Mouse (Mus musculus): ENCODE data around the gene Plaur.
A peak's percentile ranks its signal among the peaks of the same experiment; 100 is the strongest.

Gene Plaur

DNA sequence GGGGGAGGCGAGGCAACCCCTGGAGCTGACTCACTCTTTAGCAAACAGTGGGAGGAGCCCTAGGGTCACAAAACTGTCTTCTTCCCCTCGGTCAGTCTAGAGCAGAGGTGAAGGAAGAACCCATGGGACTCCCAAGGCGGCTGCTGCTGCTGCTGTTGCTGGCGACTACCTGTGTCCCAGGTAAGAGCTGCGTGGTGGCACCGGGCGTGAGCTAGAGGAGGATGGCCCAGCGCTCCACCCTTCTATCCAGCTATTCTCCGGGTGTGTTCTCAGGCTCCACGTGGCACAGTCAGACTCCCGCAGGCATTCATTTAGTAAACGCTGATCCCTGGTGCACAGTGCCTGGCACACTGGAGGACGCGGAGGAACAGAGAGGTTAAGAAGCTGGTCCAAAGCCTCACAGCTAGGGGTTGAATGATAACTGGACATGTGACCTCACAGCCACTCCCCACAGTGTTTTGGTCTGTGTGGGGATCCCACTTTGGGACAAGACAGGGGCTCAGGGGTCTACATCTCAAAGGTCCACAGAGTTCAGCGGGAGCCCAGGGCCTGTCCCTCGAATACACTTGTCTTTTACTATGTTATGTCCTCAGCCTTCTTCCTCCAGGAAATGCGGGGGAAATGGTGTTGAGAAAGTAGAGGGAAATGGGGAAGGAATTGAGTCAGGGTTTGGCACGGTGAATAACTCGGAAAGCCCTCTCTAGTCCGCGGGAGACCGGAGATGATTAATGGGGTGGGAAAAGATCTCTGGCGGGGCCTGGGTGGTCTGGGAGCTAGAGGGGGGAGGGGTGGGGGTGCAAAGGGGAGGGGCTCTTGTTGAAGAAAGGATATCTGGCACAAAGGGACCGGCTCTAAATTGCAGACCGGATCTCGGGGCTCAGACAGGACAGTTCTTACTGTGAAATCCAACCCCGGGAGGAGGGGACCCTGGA is at the start of gene Plaur:
Gene Plaur (plus strand): TSS at position 97 of the 932 bp plus-strand sequence.
- peak; percentile 51 for DNase-seq (ENCODE audit: extremely low spot score)

DNA sequence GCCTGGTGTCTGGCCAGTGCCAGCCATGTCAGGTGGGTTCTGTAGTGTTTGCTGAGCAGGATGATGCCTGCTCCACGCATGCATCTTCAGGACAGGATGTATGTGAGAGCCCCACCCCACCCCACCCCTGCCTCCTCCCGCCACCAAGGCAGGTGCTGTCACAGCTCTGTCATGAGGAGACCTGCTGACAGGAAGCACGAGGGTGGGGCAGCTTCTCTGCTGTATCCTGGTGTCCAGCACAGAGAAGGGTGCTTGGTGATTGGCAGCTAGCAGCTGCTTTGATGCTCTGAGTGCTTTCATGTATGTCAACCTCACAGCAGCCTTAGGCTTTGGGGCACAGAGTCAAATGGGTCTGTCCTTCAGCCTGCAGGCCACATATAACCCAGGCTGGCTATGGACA is 48.7 kb upstream of the Plaur start:
- no peak for DNase-seq (ENCODE audit: extremely low spot score)

DNA sequence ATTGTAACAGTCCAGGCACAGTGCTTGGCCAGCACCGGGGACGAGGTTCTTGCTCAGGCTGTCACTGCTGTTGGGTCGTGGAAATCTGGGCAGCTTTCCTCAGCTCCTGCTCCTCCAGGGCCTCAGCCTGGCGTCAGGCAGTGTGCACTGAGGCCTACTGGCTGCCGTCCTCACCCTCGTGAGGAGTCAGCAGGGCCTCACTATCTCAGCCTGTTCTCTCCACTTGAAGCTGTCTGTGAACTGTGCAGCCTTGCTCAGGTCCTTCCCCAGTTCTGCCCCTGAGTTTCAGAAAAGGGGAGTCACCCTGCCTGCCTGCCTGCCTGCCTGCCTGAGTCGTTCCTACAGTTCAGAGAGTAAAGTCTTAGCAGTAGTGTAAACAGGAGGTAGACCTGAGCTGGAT is 47.0 kb upstream of the Plaur start:
- DNase-seq (ENCODE audit: extremely low spot score), result no peak

DNA sequence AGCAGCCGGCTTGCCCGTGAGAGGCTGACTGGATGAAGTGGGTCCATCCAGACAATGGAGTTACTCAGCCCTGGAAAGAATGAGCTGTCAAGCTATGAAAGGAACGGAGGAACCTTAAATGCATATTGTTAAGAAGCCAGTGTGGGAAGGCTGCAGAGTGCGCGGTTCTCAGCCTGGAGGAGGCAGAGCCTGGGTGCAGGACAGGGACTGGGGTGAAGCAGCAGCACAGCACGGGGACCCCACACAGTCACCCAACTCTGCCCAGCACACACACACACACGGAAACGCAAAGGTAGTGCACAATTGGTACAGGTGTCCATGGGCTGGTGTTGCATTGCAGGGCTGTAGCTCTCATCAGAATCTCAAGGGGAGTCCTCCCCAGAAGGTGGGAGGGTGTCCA is 42.7 kb upstream of the Plaur start:
- DNase-seq (ENCODE audit: extremely low spot score), result no peak

DNA sequence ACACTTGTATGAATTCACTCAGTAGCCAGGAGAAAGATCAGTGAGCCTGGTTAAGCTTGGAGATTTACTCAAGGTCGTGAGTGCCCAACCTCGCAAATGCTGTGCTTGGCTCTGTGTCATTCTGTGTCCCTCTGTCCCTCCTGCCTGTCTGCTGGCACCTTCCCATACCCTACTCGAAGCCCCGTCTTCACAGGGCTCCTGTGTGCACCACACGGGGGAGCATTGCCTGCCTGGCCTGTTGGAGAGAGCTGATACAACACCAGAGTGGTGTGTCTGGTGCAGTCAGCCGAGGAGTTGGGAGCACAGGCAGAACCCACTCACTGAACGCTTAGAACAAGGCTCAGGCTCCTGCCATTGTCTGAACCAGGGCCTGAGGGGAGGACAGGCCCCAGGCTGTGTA is 40.6 kb upstream of the Plaur start:
- no peak for DNase-seq (ENCODE audit: extremely low spot score)

DNA sequence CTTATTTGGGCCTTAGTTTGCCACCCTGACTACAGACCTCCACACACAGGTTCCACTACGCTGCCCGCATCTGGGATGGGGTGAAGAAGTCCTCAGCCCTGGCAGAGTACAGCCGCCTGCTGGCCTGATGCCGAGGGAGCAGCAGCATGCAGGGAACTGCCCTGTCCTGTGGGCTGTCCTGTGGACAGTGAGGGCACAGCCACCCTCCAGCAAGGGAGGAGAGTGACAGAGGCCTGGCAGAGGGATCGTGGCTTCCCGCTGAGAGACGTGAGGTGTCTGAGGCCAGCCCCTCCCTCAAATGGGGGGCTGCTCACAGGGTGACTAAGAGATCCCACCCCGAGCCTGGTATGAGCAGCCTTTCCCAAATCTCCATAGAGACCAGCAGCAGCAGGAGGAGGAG is 40.0 kb upstream of the Plaur start:
- no peak for DNase-seq (ENCODE audit: extremely low spot score)

DNA sequence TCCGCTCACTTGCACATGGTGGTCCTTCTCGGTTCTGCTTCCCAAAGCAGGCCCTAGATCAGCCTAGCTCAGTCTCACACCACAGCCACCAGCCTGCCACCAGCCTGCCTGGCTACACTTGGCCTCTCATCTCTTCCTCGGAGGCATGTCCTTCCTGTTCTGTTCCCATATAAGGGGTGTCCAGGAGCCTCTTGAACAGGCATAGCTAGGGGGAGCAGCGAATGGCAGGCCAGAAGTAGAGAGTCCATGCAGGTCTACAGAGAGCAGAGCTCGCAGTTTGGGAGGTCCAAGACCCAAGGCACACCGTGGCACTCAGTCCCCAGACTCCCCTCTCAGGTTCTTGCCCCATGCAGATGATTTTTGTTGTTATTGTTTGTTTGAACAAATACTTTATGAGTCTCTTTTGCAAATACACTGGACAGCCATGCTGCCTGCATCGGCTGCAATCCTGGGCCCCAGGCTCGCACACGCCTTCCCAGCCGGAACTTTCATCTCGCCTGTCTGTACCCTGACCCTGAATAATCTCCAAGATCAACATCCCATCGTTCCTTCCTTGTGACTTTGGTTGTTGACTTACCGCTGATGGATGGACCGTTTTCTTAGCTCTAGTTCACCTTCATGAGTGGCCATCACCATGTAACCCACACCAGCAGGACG is 39.0 kb upstream of the Plaur start:
- DNase-seq (ENCODE audit: extremely low spot score), result no peak

DNA sequence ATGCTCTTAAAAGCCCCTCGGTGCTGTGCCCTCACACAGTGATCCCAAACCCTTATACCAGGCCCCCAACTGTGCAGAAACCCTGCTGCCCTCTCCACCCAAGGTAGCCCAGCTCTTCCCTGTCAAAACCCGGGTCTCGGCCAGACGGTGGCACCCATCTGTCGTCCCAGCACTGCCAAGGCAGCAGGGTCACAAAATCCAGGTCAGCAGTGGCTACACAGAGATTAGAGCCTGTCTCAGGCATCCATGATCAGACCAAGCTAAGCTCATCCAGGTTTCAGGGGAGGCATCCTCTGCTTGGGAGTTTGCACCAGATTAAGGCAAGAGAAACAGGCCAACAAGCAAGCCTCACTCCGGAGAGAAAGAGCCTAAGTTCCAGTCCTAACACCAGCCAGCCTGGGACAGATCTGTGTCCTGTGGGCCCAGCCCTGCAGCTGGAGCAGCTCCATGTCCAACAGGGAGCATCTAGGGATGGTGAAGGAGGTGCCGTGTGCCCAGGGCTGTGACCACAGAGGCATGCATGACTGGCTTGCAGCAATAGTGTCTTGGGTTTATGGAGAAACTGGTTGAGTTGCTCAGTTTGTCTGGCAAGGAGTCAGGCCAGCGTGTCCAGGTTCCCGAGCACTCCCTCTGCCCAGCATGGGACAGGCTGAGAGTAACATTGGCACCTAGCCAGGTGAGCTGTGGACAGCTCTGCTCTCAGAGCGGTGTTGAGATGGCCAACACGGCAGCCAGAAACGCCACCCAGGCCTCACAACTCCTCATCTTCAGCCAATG is 38.1 kb upstream of the Plaur start:
- no peak for DNase-seq (ENCODE audit: extremely low spot score)

DNA sequence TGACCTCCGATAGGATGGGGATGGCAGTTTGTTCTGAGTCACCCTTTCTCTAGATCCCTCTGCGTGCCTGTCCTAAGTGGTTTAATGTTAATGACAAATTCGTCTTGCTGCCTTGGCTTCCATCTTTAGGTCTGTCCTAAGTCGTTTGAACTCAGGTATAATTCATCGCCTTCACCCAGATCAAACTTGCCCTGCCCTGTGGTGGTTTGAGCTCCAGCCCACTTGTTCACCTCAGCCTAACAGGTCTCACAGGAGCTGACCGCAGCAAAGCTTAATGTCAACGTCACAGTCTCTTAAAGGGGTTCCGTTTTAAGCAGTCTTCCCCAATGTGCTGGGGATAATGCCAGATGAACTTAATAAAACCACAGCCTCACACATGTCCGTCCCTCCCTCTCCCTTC is 36.4 kb upstream of the Plaur start:
- no peak for DNase-seq (ENCODE audit: extremely low spot score)

DNA sequence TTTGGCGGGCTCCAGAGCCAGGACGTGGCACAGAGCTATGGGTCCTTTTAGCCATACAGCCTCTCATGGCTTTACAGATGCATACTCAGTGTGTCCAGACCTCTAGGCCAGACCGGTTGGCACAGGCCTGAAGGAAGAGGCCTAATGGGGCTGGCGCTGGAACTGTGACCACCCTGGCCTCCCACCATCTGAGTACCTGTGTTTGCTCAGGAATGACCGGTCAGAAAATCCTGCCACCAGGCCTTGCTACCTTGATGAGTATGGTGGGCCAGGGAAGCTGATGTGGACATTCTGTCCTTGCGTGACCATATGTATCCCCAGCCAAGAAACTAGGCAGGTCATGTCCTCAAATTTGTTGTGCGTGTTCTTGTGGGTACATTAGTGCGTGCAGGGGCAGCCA is 35.1 kb upstream of the Plaur start:
- DNase-seq (ENCODE audit: extremely low spot score), result no peak

DNA sequence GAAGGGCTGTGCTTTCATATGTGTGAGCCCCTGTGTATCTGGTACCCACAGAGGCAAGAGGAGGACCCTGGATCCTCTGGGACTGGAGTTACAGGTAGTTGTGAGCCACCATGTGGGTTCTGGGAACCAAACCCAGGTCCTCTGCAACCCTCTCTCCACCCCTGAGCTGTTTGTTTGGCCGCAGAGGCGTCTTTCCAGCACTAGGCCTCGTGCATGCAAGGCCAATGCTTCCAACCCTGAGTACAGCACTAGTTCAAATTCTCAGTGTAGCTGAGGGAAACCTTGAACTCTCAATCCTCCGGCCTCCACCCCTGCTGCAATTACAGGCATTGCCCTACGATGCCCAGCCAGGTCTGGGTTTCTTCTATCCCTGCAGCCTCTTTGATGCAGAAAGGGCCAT is 33.6 kb upstream of the Plaur start:
- DNase-seq (ENCODE audit: extremely low spot score), result no peak

DNA sequence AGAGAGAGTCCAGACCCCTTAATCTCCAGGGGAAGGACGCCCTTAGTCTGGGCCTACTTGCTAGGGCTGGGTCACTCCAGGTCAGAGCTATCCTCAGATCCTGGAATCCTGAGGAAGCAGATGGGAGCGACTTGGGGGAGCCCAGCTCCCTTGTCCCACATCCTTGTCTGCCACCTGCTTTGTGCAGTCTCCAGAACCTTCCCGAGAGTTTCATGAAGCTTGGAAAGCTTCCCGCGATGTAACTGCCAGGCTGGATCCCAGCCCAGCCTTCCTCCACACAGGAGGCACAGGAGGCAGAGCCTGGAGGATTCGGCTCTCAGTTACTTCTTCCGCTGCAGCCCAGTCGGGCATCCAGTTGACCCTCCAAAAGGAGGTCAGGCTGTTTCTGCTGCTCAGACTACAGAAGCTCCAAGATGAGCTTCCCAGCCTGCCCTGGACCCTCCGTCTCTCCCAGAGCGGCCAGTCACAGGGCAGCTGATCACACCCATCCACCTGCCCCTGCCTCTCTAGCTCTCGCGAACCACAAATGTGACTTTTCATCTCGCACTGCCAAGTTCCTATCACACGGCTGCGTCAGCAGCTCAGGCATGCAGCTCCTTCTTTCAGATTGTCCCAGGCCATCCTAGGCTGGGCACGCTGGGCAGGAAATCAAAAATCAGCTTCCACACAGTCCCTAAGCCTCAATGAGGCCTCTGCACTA is 32.7 kb upstream of the Plaur start:
- no peak for DNase-seq (ENCODE audit: extremely low spot score)

DNA sequence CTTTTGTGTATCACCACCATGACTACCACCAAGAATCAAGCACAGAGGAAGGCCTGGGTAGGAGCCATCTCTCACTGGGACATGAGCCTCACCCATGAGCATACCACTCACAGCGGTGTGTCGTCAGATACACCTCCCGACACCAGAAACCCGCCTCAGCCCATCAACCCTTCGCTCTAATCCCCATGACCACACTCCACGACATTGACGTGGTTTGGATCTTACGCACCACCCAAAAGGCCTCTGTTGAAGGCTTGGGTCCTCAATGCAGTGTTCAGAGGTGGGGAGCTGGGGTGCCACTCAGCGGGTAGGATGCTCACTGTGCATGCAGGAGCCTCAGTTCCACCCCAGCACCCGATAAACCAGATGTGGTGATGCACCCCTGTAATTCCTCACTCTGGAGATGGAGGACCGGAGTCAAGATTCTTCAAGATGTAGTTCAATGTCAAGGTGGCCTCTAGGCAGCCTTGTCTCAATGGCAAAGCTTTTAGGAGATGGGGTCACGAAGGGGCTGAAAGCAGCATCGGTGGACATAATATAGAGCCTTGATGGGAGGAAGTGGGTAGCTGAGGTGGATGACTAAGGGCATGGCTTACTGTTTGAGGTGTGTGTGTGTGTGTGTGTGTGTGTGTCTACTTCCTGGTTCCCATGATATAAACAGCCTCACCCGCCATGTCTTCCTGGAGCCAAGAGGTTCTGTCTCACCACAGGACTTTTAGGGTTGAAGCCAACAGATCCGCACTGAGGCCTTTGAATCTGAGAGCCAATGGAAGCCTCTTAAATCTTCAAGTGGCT is 31.5 kb upstream of the Plaur start:
- no peak for DNase-seq (ENCODE audit: extremely low spot score)

DNA sequence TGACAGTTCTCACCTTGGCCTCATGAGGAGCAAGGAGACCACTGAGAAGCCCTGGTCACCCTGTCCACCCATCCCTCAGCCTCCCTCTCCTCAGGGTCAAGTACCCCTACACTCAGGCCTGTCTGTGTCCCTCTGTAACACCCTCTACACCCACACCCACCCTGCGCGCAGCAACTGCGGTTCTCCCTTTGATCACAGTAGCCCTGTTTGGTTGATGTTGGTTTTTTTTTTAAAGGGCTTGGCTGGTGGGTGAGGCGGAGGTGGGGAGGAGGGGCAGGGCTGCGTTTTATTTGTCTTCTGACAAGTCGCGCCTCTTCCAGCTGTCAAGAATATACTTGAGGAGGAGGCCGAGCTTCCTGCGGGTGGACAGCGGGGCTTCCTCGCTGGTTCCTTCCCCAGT is 30.6 kb upstream of the Plaur start:
- no peak for DNase-seq (ENCODE audit: extremely low spot score)

DNA sequence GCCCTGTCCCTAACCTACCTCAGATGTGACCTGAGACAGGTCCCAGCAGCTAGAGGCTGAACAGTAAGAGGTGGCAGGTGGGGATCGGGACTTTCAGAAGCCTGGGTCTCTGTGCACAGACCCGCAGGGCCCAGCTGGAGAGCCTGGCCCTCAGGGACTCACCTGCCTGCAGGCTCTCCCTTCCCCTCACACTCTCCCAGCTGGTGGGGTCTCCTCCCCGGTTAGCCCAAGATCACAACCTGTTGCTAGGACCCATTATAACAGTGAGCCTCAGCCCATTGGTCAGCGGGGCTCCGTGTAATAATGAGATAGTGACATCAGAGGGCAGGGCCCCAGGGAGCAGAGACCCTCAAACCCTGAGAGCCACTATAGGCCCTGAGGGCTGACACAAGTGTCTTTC is 27.0 kb upstream of the Plaur start:
- no peak for DNase-seq (ENCODE audit: extremely low spot score)

DNA sequence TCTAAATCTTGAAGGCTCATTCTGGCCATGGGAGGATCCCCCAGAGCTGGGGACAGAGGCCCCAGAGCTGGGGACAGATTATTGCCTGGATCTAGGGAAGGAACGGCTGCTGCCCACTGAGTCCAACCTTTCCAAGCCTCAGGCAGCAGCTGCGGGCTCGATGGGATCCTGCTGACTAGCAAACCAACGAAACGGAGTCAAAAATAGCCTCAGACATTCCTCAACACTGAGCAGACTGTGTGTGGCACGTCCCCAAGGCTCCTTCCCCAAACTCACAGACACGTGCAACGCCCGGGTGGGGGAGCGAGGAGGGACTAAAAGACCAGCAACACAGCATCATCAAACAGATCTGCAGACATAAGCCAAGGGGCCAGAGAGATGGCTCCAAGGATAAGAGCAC is 24.3 kb upstream of the Plaur start:
- DNase-seq (ENCODE audit: extremely low spot score), result no peak

DNA sequence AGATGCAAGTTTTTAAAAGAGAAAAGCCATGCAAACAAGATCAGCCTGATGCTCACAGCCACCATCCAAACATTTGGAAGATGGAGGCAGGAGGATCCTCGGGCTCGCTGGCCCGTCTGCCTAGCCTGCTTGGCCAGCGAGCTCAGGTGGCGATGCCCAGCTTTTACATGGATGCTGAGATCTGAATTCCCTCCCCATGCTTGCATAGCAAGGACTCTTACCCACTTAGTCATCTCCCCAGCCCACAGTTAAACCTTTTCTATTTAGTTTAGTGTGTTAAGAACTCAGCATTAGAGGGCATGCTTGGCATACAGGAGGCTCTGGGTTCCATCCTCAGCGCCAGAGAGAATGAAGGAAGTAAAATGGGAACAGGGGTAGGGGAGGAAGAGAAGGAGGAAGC is 23.1 kb upstream of the Plaur start:
- DNase-seq (ENCODE audit: extremely low spot score), result no peak

DNA sequence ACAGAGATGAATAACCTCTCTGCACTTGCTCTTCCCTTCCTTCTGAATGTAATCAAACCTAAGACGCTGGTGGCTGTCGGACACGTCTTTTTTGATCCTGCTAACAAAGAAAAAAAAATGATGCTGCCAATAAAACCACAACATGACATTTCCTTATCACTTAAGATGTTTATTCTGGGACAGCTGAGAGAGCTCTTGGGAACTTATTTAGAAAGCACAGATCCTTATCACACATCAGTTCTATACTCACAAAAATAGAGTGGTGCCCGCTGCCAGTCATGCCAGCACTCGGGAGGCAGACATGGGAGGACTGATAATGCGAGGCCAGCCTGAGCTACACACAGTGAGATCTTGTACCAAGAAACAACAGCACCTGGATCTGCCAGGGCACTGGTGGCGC is 22.4 kb upstream of the Plaur start:
- DNase-seq (ENCODE audit: extremely low spot score), result no peak

DNA sequence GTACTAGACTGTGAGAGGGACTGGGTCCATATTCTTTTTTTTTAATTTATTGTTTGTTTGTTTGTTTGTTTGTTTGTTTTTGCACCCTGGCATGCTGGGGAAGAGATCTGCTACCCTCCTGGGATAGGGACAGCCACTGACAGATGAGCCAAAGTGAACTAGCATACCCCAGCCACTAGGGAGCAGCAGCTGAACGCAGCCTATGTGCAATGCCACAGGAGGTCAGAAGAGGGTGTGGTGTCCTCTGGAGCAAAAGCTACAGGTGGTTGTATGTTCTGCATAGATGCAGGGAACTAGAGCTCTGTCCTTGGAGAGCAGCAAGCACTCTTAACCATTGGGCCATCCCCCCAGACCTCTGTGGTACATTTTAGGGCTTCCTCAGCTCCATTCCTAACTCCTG is 20.5 kb upstream of the Plaur start:
- DNase-seq (ENCODE audit: extremely low spot score), result peak; percentile 45

DNA sequence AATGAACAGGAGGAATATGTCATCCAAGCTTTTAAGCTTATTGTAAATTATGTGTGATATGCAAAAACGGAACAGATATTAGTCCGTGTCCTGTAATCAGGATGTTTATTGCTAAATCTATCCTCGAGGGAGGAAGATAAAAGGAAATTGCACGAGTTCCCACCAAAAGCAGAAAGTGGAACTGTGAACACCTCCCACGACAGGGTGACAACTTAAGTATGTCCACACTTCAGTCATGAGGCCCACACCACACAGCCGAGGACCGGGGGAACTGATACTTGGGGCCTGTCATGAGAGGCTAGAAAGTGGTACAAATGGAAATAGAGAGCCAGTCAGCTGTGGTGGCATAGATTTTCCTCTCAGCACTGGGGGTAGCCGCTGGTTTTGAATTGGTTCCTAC is 20.0 kb upstream of the Plaur start:
- no peak for DNase-seq (ENCODE audit: extremely low spot score)

DNA sequence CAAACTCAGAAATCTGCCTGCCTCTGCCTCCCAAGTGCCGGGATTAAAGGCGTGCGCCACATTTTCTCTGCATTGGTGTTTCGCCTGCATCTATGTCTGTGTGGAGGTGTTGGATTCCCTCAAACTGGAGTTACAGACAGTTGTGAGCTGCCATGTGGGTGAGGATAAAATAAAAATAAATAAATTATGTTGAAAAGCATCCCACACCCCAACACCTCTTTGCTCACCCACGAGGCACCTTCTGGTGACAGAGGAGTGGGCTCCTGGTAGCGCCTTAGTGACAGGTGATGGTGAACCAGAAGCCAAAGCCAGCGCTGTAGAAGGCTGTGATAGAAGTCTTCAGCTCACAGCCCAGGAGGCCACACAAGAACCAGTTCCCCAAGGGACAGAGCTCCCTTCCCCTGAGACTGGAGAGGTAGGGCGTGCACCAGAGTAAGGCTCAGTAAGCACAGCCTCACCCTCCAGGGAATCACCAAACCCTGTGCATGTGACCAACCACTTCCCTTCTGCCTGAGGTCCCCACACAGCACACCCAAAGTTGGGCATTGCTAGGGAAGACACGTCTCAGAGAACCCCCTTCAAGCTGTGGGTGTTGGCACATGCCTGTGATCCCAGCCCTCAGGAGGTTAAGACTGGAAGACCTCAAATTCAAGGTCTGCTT is 16.9 kb upstream of the Plaur start:
- no peak for DNase-seq (ENCODE audit: extremely low spot score)

Measured in embryo, embryonic 9.5 days (tissue).